Mouse (Mus musculus) midbrain, embryonic 14.5 days (tissue): ENCODE data around the gene Olfr470. TPM values are rescaled to one million over a fixed set of nuclear protein-coding genes. Genes with fewer than 3 reads are reported as not detected.

Experiments
- polyA plus RNA-seq: library from polyadenylated mRNA; unstranded; fragments of >200 nt; fragmentation: Nextera tagmentation; extraction: Ambion mirVana; gene quantifications from 2 replicates; pipeline ENCODE4 v1.2.1, GENCODE M21; 2014

The Olfr470 gene
- polyA plus RNA-seq, 1 experiment from 2014 or later = not detected

Other genes with a start within 250 kb of the Olfr470 start
- not detected in 2 replicates for gene 5330417H12Rik, start 222.3 kb downstream of the Olfr470 start, polyA plus RNA-seq
- not detected in 2 replicates for gene Cyb5r2, start 89.5 kb downstream of the Olfr470 start, polyA plus RNA-seq
- gene Ovch2, start 46.3 kb downstream of the Olfr470 start, polyA plus RNA-seq = not detected in 2 replicates
- not detected in 2 replicates for gene Olfr467, start 35.2 kb downstream of the Olfr470 start, polyA plus RNA-seq
- gene Olfr469, start 21.9 kb downstream of the Olfr470 start, polyA plus RNA-seq = not detected in 2 replicates
- not detected in 2 replicates for gene Olfr472, start 50.4 kb upstream of the Olfr470 start, polyA plus RNA-seq
- not detected in 2 replicates for gene Olfr473, start 83.0 kb upstream of the Olfr470 start, polyA plus RNA-seq
- gene Olfr474, start 107.2 kb upstream of the Olfr470 start, polyA plus RNA-seq = not detected in 2 replicates
- not detected in 2 replicates for gene Olfr476, start 117.3 kb upstream of the Olfr470 start, polyA plus RNA-seq
- not detected in 2 replicates for gene Olfr477, start 139.2 kb upstream of the Olfr470 start, polyA plus RNA-seq
- not detected in 2 replicates for gene Olfr478, start 186.5 kb upstream of the Olfr470 start, polyA plus RNA-seq
- gene Olfr479, start 203.2 kb upstream of the Olfr470 start, polyA plus RNA-seq = not detected in 2 replicates
- gene Olfr480, start 219.9 kb upstream of the Olfr470 start, polyA plus RNA-seq = not detected in 2 replicates
- not detected in 2 replicates for gene Olfr481, start 232.4 kb upstream of the Olfr470 start, polyA plus RNA-seq